Mouse (Mus musculus) retina, postnatal 1 day (tissue): Measurements from ENCODE around the gene Itpkc.

Source experiments
- DNase-seq: peaks from one replicate; pipeline ENCODE4 v3.0.0-alpha.2; 2012

The Itpkc gene

GRCm38 (mm10) chr7:27235726-27236125, 7.3 kb upstream of the Itpkc start:
- no peak for DNase-seq

- DNase-seq = no peak
Measured at GRCm38 (mm10) chr7:27233300-27233699, 4.8 kb upstream of the Itpkc start.

- peak; percentile 98 for DNase-seq
Measured at GRCm38 (mm10) chr7:27232781-27233281, 4.4 kb upstream of the Itpkc start, which contains the start of gene Coq8b. Gene Coq8b (plus strand): TSS chr7:27233023.

GRCm38 (mm10) chr7:27231693-27232331, 3.4 kb upstream of the Itpkc start:
- peak; percentile 16 for DNase-seq

- no peak for DNase-seq
Measured at GRCm38 (mm10) chr7:27230781-27231180, 2.3 kb upstream of the Itpkc start.

GRCm38 (mm10) chr7:27228865-27229264, 404 bp upstream of the Itpkc start:
- no peak for DNase-seq

GRCm38 (mm10) chr7:27227676-27228075, 785 bp downstream of the Itpkc start:
- DNase-seq = no peak

GRCm38 (mm10) chr7:27227276-27227675, 1.2 kb downstream of the Itpkc start:
- no peak for DNase-seq

- no peak for DNase-seq
Measured at GRCm38 (mm10) chr7:27224877-27225575, 3.4 kb downstream of the Itpkc start.

- no peak for DNase-seq
Measured at GRCm38 (mm10) chr7:27222538-27222937, 5.9 kb downstream of the Itpkc start.

- no peak for DNase-seq
Measured at GRCm38 (mm10) chr7:27221939-27222338, 6.5 kb downstream of the Itpkc start.

GRCm38 (mm10) chr7:27219937-27220336, 8.5 kb downstream of the Itpkc start:
- no peak for DNase-seq

GRCm38 (mm10) chr7:27218586-27218985, 9.9 kb downstream of the Itpkc start:
- no peak for DNase-seq

GRCm38 (mm10) chr7:27212626-27213025, 15.8 kb downstream of the Itpkc start:
- no peak for DNase-seq

GRCm38 (mm10) chr7:27203730-27204449, 24.6 kb downstream of the Itpkc start:
- DNase-seq = no peak

GRCm38 (mm10) chr7:27198779-27199178, 29.7 kb downstream of the Itpkc start:
- DNase-seq = no peak

- DNase-seq = no peak
Measured at GRCm38 (mm10) chr7:27198355-27198754, 30.1 kb downstream of the Itpkc start.

GRCm38 (mm10) chr7:27197634-27198033, 30.8 kb downstream of the Itpkc start:
- no peak for DNase-seq

GRCm38 (mm10) chr7:27197136-27197535, 31.3 kb downstream of the Itpkc start:
- DNase-seq = no peak

GRCm38 (mm10) chr7:27195681-27196611, 32.5 kb downstream of the Itpkc start, which contains the start of the genes BC024978 and Snrpa:
Gene BC024978 (plus strand): TSS chr7:27195781.
Gene Snrpa (minus strand): TSS chr7:27196271.
- DNase-seq = peak; percentile 100

GRCm38 (mm10) chr7:27193731-27194130, 34.7 kb downstream of the Itpkc start:
- DNase-seq = no peak

GRCm38 (mm10) chr7:27192434-27192833, 36.0 kb downstream of the Itpkc start:
- DNase-seq = no peak
